Mouse (Mus musculus) midbrain, embryonic 14.5 days (tissue): Measurements from ENCODE around the gene Ric1. TPM values are rescaled to one million over a fixed set of nuclear protein-coding genes. Genes with fewer than 3 reads are reported as not detected.

Source experiments
- ATAC-seq: fragments of 200-750 bp; cut with Nextera tagmentation; 2 replicates; pipeline ENCODE4 v1.8.0; 2017; ENCODE audit warnings: moderate number of reproducible peaks, moderate library complexity; ENCODE audit not compliant: low FRiP score, low TSS enrichment
- DNase-seq: peaks from one replicate; pipeline ENCODE4 v3.0.0-alpha.2; 2015
- H3K27ac ChIP-seq: fragments of 300-500 bp; sonication (generic); replicated peaks from 2 replicates; pipeline ENCODE4 v1.5.1; 2014; ENCODE audit warnings: mild to moderate bottlenecking, low read depth, low read length, moderate library complexity
- H3K27me3 ChIP-seq: fragments of 300-500 bp; sonication (generic); 2 replicates; pipeline ENCODE4 v1.6.1; 2014; ENCODE audit warnings: low read length, control low read depth, mixed read lengths; ENCODE audit not compliant: control insufficient read depth, insufficient read depth
- H3K36me3 ChIP-seq: fragments of 300-500 bp; sonication (generic); 2 replicates; pipeline ENCODE4 v1.6.1; 2014; ENCODE audit warnings: low read length, control low read depth; ENCODE audit not compliant: control insufficient read depth, insufficient read depth
- H3K4me1 ChIP-seq: fragments of 300-500 bp; sonication (generic); 2 replicates; pipeline ENCODE4 v1.6.1; 2014; ENCODE audit warnings: mild to moderate bottlenecking, antibody characterized with exemption, low read length, control low read depth; ENCODE audit not compliant: control insufficient read depth, insufficient read depth
- H3K4me2 ChIP-seq: fragments of 300-500 bp; sonication (generic); 2 replicates; pipeline ENCODE4 v1.6.1; 2014; ENCODE audit warnings: mild to moderate bottlenecking, low read length, moderate library complexity
- H3K4me3 ChIP-seq: fragments of 300-500 bp; sonication (generic); replicated peaks from 2 replicates; pipeline ENCODE4 v1.5.1; 2014; ENCODE audit warnings: low read depth, low read length
- H3K9ac ChIP-seq: fragments of 300-500 bp; sonication (generic); replicated peaks from 2 replicates; pipeline ENCODE4 v1.6.1; 2014; ENCODE audit warnings: mild to moderate bottlenecking, low read length, moderate library complexity
- H3K9me3 ChIP-seq: fragments of 300-500 bp; sonication (generic); 2 replicates; pipeline ENCODE4 v1.6.1; 2016; ENCODE audit warnings: low read length, control low read depth, mixed read lengths; ENCODE audit not compliant: control insufficient read depth
- WGBS: fragments of 180-500 bp; shearing (Covaris S2); extraction: QIAGEN DNeasy Blood & Tissue Kit; methylation state at CpG from one replicate; pipeline ENCODE4 v1.1.7; 2014; 5-methylcytosine and 5-hydroxymethylcytosine counted together
- polyA plus RNA-seq: library from polyadenylated mRNA; unstranded; fragments of >200 nt; fragmentation: Nextera tagmentation; extraction: Ambion mirVana; gene quantifications from 2 replicates; pipeline ENCODE4 v1.2.1, GENCODE M21; 2014

The Ric1 gene
- polyA plus RNA-seq, 1 experiment from 2014 or later = 17.7 TPM

GRCm38 (mm10) chr19:29491467-29491866 lies 30.6 kb upstream of the Ric1 start:
- ATAC-seq = no peak
- WGBS = 72% methylated on average over 9 of the region's 9 CpGs
- no peak overlapping the region for H3K4me3 ChIP-seq

GRCm38 (mm10) chr19:29494454-29494853 lies 27.6 kb upstream of the Ric1 start:
- Histone ChIP-seq H3K27ac (no peak overlapping the region), H3K36me3 (no peaks in the 10 kb centered on the region), H3K9ac (no peak overlapping the region), H3K27me3 (no peaks in the 10 kb centered on the region), H3K4me1 (no peaks in the 10 kb centered on the region), H3K4me3 (no peak overlapping the region), H3K9me3 (no peaks in the 10 kb centered on the region), H3K4me2 (no peak overlapping the region)
- no peak for DNase-seq
- no peak for ATAC-seq
- 69% methylated on average over 4 of the region's 4 CpGs for WGBS

More at GRCm38 (mm10) chr19:29491467-29491866, 30.6 kb upstream of the Ric1 start:
- no peaks in the 10 kb centered on the region for H3K27me3 ChIP-seq
- no peak overlapping the region for H3K9ac ChIP-seq
- no peak overlapping the region for H3K27ac ChIP-seq
- H3K9me3 ChIP-seq = no peaks in the 10 kb centered on the region
- no peak for DNase-seq
- no peaks in the 10 kb centered on the region for H3K36me3 ChIP-seq
- no peak overlapping the region for H3K4me2 ChIP-seq
- no peaks in the 10 kb centered on the region for H3K4me1 ChIP-seq

GRCm38 (mm10) chr19:29496001-29496597 lies 26.0 kb upstream of the Ric1 start:
- Histone ChIP-seq H3K4me3 (no peak overlapping the region), H3K4me1 (no peaks in the 10 kb centered on the region), H3K27me3 (no peaks in the 10 kb centered on the region), H3K9me3 (no peaks in the 10 kb centered on the region), H3K4me2 (no peak overlapping the region), H3K9ac (no peak overlapping the region), H3K36me3 (no peaks in the 10 kb centered on the region), H3K27ac (no peak overlapping the region)
- no peak for DNase-seq
- 70% methylated on average over 6 of the region's 6 CpGs for WGBS
- no peak for ATAC-seq

- no peaks in the 10 kb centered on the region for H3K36me3 ChIP-seq
- no peak overlapping the region for H3K27ac ChIP-seq
- no peaks in the 10 kb centered on the region for H3K9me3 ChIP-seq
- H3K4me1 ChIP-seq = no peaks in the 10 kb centered on the region
- DNase-seq (no peak), ATAC-seq (no peak)
- H3K4me3 ChIP-seq = no peak overlapping the region
- WGBS = 76% methylated on average over 7 of the region's 7 CpGs
- H3K9ac ChIP-seq = no peak overlapping the region
- H3K4me2 ChIP-seq = no peak overlapping the region
- H3K27me3 ChIP-seq = no peaks in the 10 kb centered on the region
Observed at GRCm38 (mm10) chr19:29496786-29497557, 25.1 kb upstream of the Ric1 start.

- Histone ChIP-seq H3K4me1 (no peaks in the 10 kb centered on the region), H3K4me2 (no peak overlapping the region), H3K4me3 (no peak overlapping the region), H3K27me3 (no peaks in the 10 kb centered on the region), H3K36me3 (no peaks in the 10 kb centered on the region), H3K9me3 (no peaks in the 10 kb centered on the region), H3K27ac (no peak overlapping the region), H3K9ac (no peak overlapping the region)
- no peak for DNase-seq
- 90% methylated on average over 7 of the region's 7 CpGs for WGBS
- no peak for ATAC-seq
Observed at GRCm38 (mm10) chr19:29497874-29498273, 24.2 kb upstream of the Ric1 start.

- no peak overlapping the region for H3K4me2 ChIP-seq
- no peak for ATAC-seq
Observed at GRCm38 (mm10) chr19:29498842-29499456, 23.1 kb upstream of the Ric1 start.

GRCm38 (mm10) chr19:29500333-29500732 lies 21.7 kb upstream of the Ric1 start:
- H3K4me3 ChIP-seq = no peak overlapping the region
- H3K36me3 ChIP-seq = no peaks in the 10 kb centered on the region
- H3K27ac ChIP-seq = no peak overlapping the region
- H3K27me3 ChIP-seq = no peaks in the 10 kb centered on the region
- H3K4me2 ChIP-seq = no peak overlapping the region
- DNase-seq (no peak), ATAC-seq (no peak)
- H3K9ac ChIP-seq = no peak overlapping the region
- H3K9me3 ChIP-seq = no peaks in the 10 kb centered on the region
- no peaks in the 10 kb centered on the region for H3K4me1 ChIP-seq
- WGBS = 88% methylated on average over 1 of the region's 1 CpGs

More at GRCm38 (mm10) chr19:29498842-29499456, 23.1 kb upstream of the Ric1 start:
- no peaks in the 10 kb centered on the region for H3K36me3 ChIP-seq
- H3K9me3 ChIP-seq = no peaks in the 10 kb centered on the region
- 74% methylated on average over 6 of the region's 6 CpGs for WGBS
- no peak for DNase-seq
- H3K4me3 ChIP-seq = no peak overlapping the region
- H3K27me3 ChIP-seq = no peaks in the 10 kb centered on the region
- H3K9ac ChIP-seq = no peak overlapping the region
- H3K4me1 ChIP-seq = no peaks in the 10 kb centered on the region
- no peak overlapping the region for H3K27ac ChIP-seq

GRCm38 (mm10) chr19:29501106-29501505 lies 21.0 kb upstream of the Ric1 start:
- no peaks in the 10 kb centered on the region for H3K27me3 ChIP-seq
- no peaks in the 10 kb centered on the region for H3K9me3 ChIP-seq
- ATAC-seq (no peak), DNase-seq (peak; percentile 35)
- H3K4me1 ChIP-seq = no peaks in the 10 kb centered on the region
- H3K9ac ChIP-seq = no peak overlapping the region
- H3K4me3 ChIP-seq = no peak overlapping the region
- no peaks in the 10 kb centered on the region for H3K36me3 ChIP-seq
- no peak overlapping the region for H3K27ac ChIP-seq
- WGBS = 43% methylated on average over 11 of the region's 11 CpGs
- peak overlapping the region; percentile 32 for H3K4me2 ChIP-seq
